In the genomic region with DNA sequence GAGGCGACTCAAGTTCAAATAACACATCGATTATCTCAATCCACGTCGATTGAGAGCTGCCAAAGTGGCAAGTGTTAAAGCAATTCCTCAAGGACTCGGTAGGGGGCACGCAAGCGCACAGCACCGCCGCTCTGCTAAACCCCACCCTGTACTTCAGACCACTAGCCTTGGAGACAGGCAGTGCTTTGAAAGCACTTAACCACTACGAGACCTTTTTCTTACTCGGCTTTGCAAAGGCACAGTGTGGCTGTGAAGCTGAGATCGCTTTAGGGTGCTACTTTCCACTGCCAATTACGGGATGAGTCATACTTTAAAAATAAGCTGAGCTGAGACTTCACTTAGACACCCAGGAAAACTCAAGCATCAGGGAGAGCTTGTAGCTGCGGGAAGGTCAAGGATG, we compare ENCODE assay signal across 8 mouse cellular contexts. TPM values are rescaled to one million over a fixed set of nuclear protein-coding genes. Genes with fewer than 3 reads are reported as not detected.
DNase-seq lines count a peak whose midpoint lies in the region; ATAC-seq lines count a peak whose summit lies in the region.

No protein-coding gene starts in this region.

- peak; percentile 63; the same call in 1 of the 2 replicates for ATAC-seq in midbrain, embryonic 13.5 days

- WGBS in midbrain, embryonic 13.5 days = 12% methylated on average over 14 of the region's 14 CpGs

- H3K4me3 ChIP-seq in midbrain, embryonic 13.5 days (replicated peaks) = no peak overlapping the region

- no peaks in the 10 kb centered on the region for H3K9me3 ChIP-seq in midbrain, embryonic 13.5 days

- DNase-seq in ovary, adult 18-20 months (ENCODE audit: low spot score) = peak; percentile 40
- no peak for DNase-seq in ovary, postnatal 10 days (ENCODE audit: low spot score)
- peak; percentile 34 for DNase-seq in cerebellum, adult 9-10 months
- DNase-seq in gastrocnemius, adult 18-20 months (ENCODE audit: low spot score) = peak; percentile 71
- peak; percentile 83 for DNase-seq in induced T-regulatory cell, adult 2 months (ENCODE audit: low read depth)
- DNase-seq in left cerebral cortex, postnatal 25 days (ENCODE audit: low spot score in 2 of 2) = peak; percentile 60 to 92
- DNase-seq in spleen, postnatal 36 days (ENCODE audit: low spot score in 2 of 2) = peak; percentile 40 to 46

- no peak overlapping the region for H3K27ac ChIP-seq in midbrain, embryonic 13.5 days

- H3K9ac ChIP-seq in midbrain, embryonic 13.5 days (replicated peaks) = no peak overlapping the region

- 0 out of 2 replicates have a peak, but pooled peaks cover 2% of the 10 kb centered on the region for H3K27me3 ChIP-seq in midbrain, embryonic 13.5 days

- intact Hi-C loops in left cerebral cortex, postnatal 25 days (cut with DNase I) = no loop called here

- no peaks in the 10 kb centered on the region for H3K36me3 ChIP-seq in midbrain, embryonic 13.5 days

- 0 out of 2 replicates have a peak, but pooled peaks cover 4% of the 10 kb centered on the region for H3K4me1 ChIP-seq in midbrain, embryonic 13.5 days (replicated peaks)

- no peak overlapping the region for H3K4me2 ChIP-seq in midbrain, embryonic 13.5 days (replicated peaks)

RNA-seq across cellular contexts. Expression of a gene that starts 9.7 kb away (rescaled TPM):
- 100 to 1,000 TPM; 100 to 102 TPM for total RNA-seq in gastrocnemius, adult 18-20 months (2021)
- 10 to 100 TPM; 29.8 to 34.8 TPM for total RNA-seq in left cerebral cortex, postnatal 25 days (2021)
- polyA plus RNA-seq in midbrain, embryonic 13.5 days (2015; fragmentation: Nextera tagmentation; extraction: Ambion mirVana) = 1.9 TPM in 2 replicates
